Mouse (Mus musculus) liver, embryonic 13.5 days (tissue): ENCODE measurements at regions not wholly inside any gene's neighbourhood (a gene's known extent, or its start where the extent isn't known, plus 50 kb on each side); places are given as distances from the start of the nearest gene placed in this dataset.
"Not testable (repeated sequence)": the region's sequence is repeated elsewhere in the genome, so short reads cannot be mapped to it uniquely, and the experiment has no call there.

ENCODE experiments used
- ATAC-seq: fragments of 200-750 bp; cut with Nextera tagmentation; 2 replicates; pipeline ENCODE4 v1.8.0; 2017; ENCODE audit warnings: low read depth, mild to moderate bottlenecking, moderate number of reproducible peaks, moderate library complexity
- DNase-seq: peaks from one replicate; pipeline ENCODE4 v3.0.0; 2022
- H3K27ac ChIP-seq: fragments of 300-500 bp; sonication (generic); 2 replicates; pipeline ENCODE4 v1.5.1; 2015; ENCODE audit warnings: moderate library complexity, mild to moderate bottlenecking, inconsistent platforms
- H3K27me3 ChIP-seq: fragments of 300-500 bp; sonication (generic); 2 replicates; pipeline ENCODE4 v1.6.1; 2015; ENCODE audit warnings: mild to moderate bottlenecking, inconsistent platforms
- H3K36me3 ChIP-seq: fragments of 300-500 bp; sonication (generic); 2 replicates; pipeline ENCODE4 v1.6.1; 2015; ENCODE audit warnings: mild to moderate bottlenecking, inconsistent platforms
- H3K4me1 ChIP-seq: fragments of 300-500 bp; sonication (generic); replicated peaks from 2 replicates; pipeline ENCODE4 v1.6.1; 2015; ENCODE audit warnings: inconsistent platforms
- H3K4me2 ChIP-seq: fragments of 300-500 bp; sonication (generic); 2 replicates; pipeline ENCODE4 v1.6.1; 2015; ENCODE audit warnings: inconsistent platforms, mild to moderate bottlenecking, moderate library complexity
- H3K4me3 ChIP-seq: fragments of 300-500 bp; sonication (generic); replicated peaks from 2 replicates; pipeline ENCODE4 v1.5.1; 2015; ENCODE audit warnings: mild to moderate bottlenecking, inconsistent platforms
- H3K9ac ChIP-seq: fragments of 300-500 bp; sonication (generic); 2 replicates; pipeline ENCODE4 v1.6.1; 2015; ENCODE audit warnings: mild to moderate bottlenecking, inconsistent platforms
- H3K9me3 ChIP-seq: fragments of 300-500 bp; sonication (generic); replicated peaks from 2 replicates; pipeline ENCODE4 v1.6.1; 2016; ENCODE audit warnings: inconsistent platforms
- WGBS: fragments of 180-500 bp; shearing (Covaris S2); methylation state at CpG from one replicate; pipeline ENCODE4 v1.1.7; 2015; ENCODE audit not compliant: insufficient replicate concordance; 5-methylcytosine and 5-hydroxymethylcytosine counted together

DNA sequence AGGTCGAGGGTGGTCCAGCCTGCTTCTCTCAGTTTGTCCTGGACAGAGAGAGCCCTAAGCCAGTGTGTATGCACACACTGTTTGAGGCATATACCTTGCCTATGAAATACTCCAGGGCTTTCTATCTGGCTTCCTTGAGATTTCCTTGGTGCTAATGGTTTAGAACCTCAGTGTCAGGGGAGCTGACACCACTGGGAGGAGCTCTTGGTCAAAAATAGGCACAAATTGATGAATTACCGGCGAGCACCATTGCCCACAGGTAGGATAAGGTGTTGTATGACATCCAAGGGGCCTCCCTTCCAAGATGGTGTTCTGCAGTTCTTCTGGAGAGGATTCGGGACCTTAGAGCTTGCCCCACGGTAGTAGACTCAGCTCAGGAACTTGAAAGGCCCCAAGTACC is 129.0 kb downstream of the Cyld start:
- ATAC-seq (no peak), DNase-seq (no peak)
- Histone ChIP-seq H3K9ac (no peak overlapping the region), H3K4me2 (no peak overlapping the region), H3K4me3 (no peak overlapping the region), H3K27me3 (no peaks in the 10 kb centered on the region), H3K36me3 (no peaks in the 10 kb centered on the region), H3K9me3 (0 out of 2 replicates have a peak, but pooled peaks cover 6% of the 10 kb centered on the region), H3K27ac (no peak overlapping the region), H3K4me1 (no peaks in the 10 kb centered on the region)
- 39% methylated on average over 5 of the region's 5 CpGs for WGBS

DNA sequence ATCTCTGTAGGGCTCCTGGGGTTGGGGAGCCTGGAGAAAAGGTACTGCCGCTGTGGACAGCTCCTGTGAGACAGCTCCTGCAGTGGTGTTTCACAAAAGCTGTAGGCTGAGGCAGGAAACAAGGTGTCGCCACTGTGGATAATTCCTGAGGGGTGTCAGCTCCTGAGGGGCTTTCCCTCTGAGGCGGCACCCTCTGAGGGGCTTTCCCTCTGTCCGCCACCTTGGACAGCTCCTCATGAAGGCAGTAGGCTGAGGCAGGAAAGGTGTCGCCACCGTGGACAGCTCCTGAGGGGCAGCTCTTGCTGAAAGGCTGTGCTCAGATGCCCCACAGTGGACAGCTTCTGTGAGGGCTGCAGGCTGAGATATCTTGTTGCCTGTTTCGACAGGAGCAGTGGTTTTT is 127.1 kb downstream of the Cyld start:
- Histone ChIP-seq H3K36me3 (no peaks in the 10 kb centered on the region), H3K27me3 (no peaks in the 10 kb centered on the region), H3K9ac (no peak overlapping the region), H3K9me3 (0 out of 2 replicates have a peak, but pooled peaks cover 6% of the 10 kb centered on the region), H3K4me3 (no peak overlapping the region), H3K4me1 (no peaks in the 10 kb centered on the region), H3K4me2 (no peak overlapping the region), H3K27ac (no peak overlapping the region)
- no peak for DNase-seq
- 63% methylated on average over 7 of the region's 7 CpGs for WGBS
- no peak for ATAC-seq

DNA sequence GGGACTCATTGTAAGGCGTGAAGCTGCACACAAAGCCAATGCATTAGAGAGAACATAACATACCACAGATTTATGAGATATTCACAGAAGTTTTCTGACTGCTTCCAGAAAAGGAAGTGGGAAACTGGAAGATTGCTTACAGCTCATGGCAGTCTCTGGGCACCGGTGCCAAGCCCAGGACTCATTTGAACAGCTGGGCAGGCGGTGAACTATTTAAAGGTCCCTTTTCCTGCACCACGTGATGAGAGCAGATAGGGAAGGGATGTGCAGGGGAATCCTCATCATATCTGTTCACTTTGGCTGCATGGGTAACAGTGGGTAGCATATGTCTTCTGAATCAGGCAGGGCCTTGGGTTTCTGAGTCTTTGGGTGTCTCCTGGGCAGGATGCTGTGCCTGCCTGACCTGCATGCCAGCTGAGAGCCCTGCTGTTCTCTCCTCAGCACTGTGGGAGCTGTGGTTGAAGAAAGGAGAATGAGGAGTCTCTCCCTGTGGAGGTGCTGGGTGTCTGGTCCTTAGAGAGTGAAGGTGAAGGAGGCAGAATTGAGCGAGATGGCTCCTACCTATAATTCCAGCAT is 123.5 kb downstream of the Cyld start:
- H3K27ac ChIP-seq: no peak overlapping the region
- H3K4me2 ChIP-seq: no peak overlapping the region
- H3K9me3 ChIP-seq: 0 out of 2 replicates have a peak, but pooled peaks cover 6% of the 10 kb centered on the region
- DNase-seq: no peak
- ATAC-seq: no peak
- H3K4me1 ChIP-seq: no peaks in the 10 kb centered on the region
- no peaks in the 10 kb centered on the region for H3K27me3 ChIP-seq
- 64% methylated on average over 5 of the region's 5 CpGs for WGBS
- H3K9ac ChIP-seq: no peak overlapping the region
- H3K36me3 ChIP-seq: no peaks in the 10 kb centered on the region
- no peak overlapping the region for H3K4me3 ChIP-seq

DNA sequence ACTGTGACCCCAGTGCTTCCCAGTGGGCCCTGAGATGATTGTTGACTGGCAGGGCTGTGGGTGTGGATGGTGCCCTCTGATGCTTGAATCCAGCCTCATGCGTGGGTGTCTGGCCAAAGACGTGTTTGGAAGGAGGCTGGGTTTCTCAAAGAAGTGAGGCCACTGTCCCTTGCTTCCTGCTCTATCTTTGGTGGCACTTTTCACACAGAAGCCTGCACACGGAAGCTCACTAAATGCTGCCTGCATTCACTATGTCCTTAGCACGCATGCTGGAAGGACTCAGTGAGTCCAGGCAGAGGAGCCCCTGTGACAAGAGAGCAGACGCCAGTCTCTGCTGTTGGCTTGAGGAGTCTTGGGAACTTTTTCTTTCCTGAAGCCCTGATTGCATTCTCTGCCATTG is 119.6 kb downstream of the Cyld start:
- Histone ChIP-seq H3K4me1 (no peaks in the 10 kb centered on the region), H3K4me3 (no peak overlapping the region), H3K27me3 (no peaks in the 10 kb centered on the region), H3K4me2 (no peak overlapping the region), H3K9me3 (peaks cover 2% of the 10 kb centered on the region; the same call in 1 of the 2 replicates), H3K36me3 (no peaks in the 10 kb centered on the region), H3K9ac (no peak overlapping the region), H3K27ac (no peak overlapping the region)
- WGBS: 57% methylated on average over 5 of the region's 5 CpGs
- DNase-seq (no peak), ATAC-seq (no peak)

DNA sequence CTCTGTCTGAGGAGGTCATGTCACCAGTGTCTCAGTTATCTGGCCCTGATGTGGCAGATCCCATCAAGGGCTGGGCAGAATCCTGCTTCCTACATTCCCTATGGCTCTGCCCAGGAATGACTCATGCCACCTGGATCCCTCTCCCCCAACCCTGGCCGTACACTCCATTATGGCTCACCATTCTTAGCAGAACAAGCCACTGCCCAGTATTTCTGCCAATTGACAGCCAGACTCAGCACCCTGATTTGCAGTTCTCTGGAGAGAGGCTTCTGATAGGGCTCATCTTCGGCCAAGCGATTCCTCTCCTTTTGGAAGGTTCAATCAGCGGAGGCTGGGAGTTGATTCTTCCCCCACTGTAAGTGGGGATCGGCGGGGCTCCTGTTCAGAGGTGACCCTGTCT is 117.4 kb downstream of the Cyld start:
- no peak overlapping the region for H3K27ac ChIP-seq
- no peak overlapping the region for H3K9ac ChIP-seq
- H3K9me3 ChIP-seq: peaks cover 2% of the 10 kb centered on the region; the same call in 1 of the 2 replicates
- DNase-seq: no peak
- H3K4me3 ChIP-seq: no peak overlapping the region
- no peak overlapping the region for H3K4me2 ChIP-seq
- no peak for ATAC-seq
- H3K27me3 ChIP-seq: no peaks in the 10 kb centered on the region
- H3K36me3 ChIP-seq: no peaks in the 10 kb centered on the region
- no peaks in the 10 kb centered on the region for H3K4me1 ChIP-seq
- WGBS: 79% methylated on average over 6 of the region's 6 CpGs

DNA sequence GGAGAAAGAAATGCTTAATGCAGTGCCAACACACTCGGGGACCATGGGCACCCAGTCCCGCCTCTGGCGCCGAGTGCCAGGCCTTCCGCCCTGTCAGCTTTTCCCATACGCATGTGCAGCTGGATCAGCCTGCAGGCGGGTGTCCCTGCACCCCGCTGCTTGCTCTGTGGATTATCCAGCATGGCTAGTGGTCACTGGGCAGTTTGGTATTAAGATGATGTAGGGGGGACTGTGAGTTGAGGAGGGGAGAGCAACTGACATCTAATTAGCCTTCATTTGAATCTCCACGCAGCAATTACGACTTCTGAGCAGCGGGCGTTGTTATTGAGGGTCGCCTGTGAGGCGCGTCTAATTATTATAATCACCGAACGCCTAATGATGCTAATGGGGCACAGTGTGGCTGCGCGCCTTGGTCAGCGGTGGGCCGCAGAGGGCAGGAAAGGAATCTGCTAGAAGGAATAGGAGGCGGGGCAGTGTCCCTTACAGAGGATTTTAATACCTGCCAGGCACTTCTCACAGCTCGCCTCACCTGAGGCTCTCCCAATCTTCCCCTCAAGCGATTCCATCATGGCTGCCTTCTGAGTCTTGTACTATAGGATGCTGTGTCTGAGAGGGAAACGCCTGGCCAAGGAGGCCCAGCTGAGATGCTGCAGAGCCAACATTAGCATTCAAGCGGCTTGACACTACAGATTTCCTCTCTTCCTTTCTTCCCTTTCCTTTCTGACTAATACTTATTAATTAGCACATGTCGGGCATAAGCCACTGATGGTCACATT is 116.3 kb downstream of the Cyld start:
- no peaks in the 10 kb centered on the region for H3K27me3 ChIP-seq
- H3K9me3 ChIP-seq: peaks cover 2% of the 10 kb centered on the region; the same call in 1 of the 2 replicates
- no peak for DNase-seq
- H3K4me3 ChIP-seq: no peak overlapping the region
- no peak overlapping the region for H3K4me2 ChIP-seq
- H3K4me1 ChIP-seq: no peaks in the 10 kb centered on the region
- no peaks in the 10 kb centered on the region for H3K36me3 ChIP-seq
- no peak for ATAC-seq
- no peak overlapping the region for H3K27ac ChIP-seq
- 63% methylated on average over 27 of the region's 27 CpGs for WGBS
- no peak overlapping the region for H3K9ac ChIP-seq

DNA sequence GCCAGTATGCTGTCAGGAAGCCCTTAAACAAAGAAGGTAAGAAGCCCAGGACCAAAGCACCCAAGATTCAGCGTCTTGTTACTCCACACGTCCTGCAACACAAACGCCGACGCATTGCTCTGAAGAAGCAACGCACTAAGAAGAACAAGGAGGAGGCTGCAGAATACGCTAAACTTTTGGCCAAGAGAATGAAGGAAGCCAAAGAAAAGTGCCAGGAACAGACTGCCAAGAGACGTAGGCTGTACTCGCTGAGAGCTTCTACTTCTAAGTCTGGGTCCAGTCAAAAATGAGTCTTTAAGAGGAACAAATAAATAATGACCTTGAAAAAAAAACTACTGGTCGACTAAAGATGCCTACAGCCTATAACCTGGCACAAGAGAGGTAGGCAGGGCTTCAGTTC is 110.0 kb downstream of the Cyld start:
- H3K4me2 ChIP-seq, H3K9me3 ChIP-seq, H3K9ac ChIP-seq, H3K27ac ChIP-seq, H3K36me3 ChIP-seq, ATAC-seq, H3K27me3 ChIP-seq, H3K4me3 ChIP-seq, H3K4me1 ChIP-seq, DNase-seq: not testable (repeated sequence)
- 80% methylated on average over 10 of the region's 10 CpGs for WGBS
